Mouse (Mus musculus): ENCODE measurements at regions not wholly inside any gene's neighbourhood (a gene's known extent, or its start where the extent isn't known, plus 50 kb on each side); places are given as distances from the start of the nearest gene placed in this dataset.
A peak's percentile ranks its signal among the peaks of the same experiment; 100 is the strongest.

GRCm38 (mm10) chrX:81732506-81732905 lies 274.6 kb upstream of the 4930595M18Rik start:
- DNase-seq (ENCODE audit: extremely low spot score in 1 of 2, low spot score in 1 of 2): no peak

GRCm38 (mm10) chrX:81729796-81730195 lies 271.9 kb upstream of the 4930595M18Rik start:
- DNase-seq (ENCODE audit: extremely low spot score in 1 of 2, low spot score in 1 of 2): no peak

GRCm38 (mm10) chrX:81704023-81704422 lies 246.1 kb upstream of the 4930595M18Rik start:
- peak; percentile 18 to 43 for DNase-seq (ENCODE audit: extremely low spot score in 1 of 2, low spot score in 1 of 2)
